Mouse (Mus musculus) lung, adult 2 months (tissue): Measurements from ENCODE around the gene Epha1.

Experiments
- CTCF ChIP-seq: fragments of 200-500 bp; IDR thresholded peaks from 2 replicates; pipeline ENCODE4 v1.5.1; 2011; ENCODE audit warnings: mild to moderate bottlenecking, low read length, control low read depth; ENCODE audit not compliant: insufficient read depth
- POLR2A ChIP-seq: fragments of 200-500 bp; IDR thresholded peaks from 2 replicates; pipeline ENCODE4 v1.6.1; 2011; ENCODE audit warnings: low read depth, mild to moderate bottlenecking, control low read depth, low read length, borderline replicate concordance; ENCODE audit errors: extremely low read depth

- TF ChIP-seq CTCF, result no peak
- peak; percentile 97 for TF ChIP-seq POLR2A
These were observed 22.8 kb downstream of the Epha1 start for GRCm38 (mm10) chr6:42350021-42350967.
